Mouse (Mus musculus): ENCODE measurements around the gene Gm45785.

GRCm38 (mm10) chr7:140822731-140823130 is 33.4 kb downstream of the Gm45785 start:
- TF ChIP-seq CTCF (IDR thresholded peaks at IDR 0.05) (no peak), EP300 (IDR thresholded peaks at IDR 0.05) (no peak)

Measured in lung, postnatal 0 days (tissue).